Mouse (Mus musculus): ENCODE results near the gene Ung.

Gene Ung

DNA sequence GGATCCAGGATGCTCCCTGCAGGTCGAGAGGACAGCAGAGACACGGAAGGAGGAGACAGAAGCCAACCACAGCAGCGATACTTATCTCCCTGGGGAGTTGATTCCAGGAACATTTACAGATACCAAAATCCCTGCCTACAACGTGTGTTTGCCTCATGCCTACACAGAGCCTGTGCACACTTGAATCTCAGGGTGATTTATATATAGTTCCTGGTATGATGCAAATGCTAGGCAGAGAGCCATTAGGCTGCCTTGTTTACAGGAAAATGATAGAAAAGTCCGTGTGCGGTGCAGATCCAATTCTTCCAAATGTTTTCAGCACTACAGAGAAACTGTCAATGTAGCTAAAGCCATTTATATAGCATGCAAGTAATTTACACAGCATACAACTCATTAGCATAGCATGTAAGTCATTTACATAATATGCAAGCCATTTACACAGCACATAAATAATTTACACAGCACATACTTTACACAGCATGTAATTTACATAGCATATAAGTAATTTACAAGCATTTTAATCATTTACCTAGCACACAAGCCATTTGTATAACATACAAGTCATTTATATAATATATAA is 33.0 kb downstream of the Ung start:
- DNase-seq (ENCODE audit: low read depth, low spot score) = no peak

DNA sequence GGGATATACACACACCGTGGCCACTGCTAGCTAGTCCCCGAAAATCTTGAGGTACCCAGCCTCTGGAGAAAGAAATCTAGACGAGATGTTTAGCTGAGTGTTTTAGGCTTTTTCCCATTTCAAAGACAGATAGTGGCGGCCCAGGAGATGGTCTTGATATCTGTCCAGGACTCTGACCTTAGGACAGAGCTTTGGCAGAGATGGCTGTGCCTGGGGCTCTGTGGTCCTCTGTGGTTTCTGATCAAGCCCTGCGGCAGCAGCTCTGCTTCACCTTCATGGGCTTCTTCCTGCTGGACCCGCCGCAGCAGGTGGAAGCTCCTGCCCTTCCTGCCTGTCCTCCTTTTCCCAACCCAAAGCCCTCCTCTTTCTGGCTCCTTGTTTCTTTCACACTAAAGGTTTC is 40.2 kb downstream of the Ung start:
- no peak for DNase-seq (ENCODE audit: low read depth, low spot score)

- DNase-seq (ENCODE audit: low read depth, low spot score) = peak; percentile 27
Measured at GRCm38 (mm10) chr5:114172936-114173335, 42.8 kb downstream of the Ung start.

- no peak for DNase-seq (ENCODE audit: low read depth, low spot score)
Measured at GRCm38 (mm10) chr5:114173458-114173857, 43.3 kb downstream of the Ung start.

DNA sequence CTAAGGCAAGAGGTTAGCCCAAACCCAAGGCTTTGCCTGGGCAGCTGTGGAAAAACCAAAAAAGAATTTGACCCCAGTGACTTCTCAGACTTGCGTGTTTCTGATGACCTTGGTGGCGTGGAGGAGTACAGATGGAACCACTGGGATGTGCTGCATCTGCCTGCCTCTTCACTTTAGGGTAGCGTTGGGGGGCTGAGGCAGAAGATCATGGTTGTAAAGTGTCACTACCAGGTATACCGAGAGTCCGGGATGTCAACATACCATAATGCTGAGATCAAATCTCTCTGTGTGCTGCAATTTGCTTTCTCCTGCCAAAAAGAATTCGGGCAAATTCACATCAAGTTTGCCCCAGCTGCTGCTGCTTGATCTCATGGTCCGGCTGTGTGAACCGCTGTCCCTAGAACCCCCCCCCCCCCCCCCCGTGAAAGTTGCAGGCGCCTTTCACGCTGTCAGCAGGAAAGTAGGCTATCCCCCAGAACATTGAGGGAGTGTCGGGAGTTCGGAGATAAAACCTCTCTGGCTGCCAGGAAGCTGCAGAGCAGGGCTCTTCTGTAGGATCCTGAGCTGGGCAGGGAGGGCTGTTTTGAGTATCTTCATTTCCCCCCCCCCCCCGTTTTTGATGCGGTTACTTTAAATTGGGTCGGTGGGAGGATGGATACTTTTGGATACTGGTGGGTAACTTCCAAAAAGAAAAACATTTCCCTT is 43.8 kb downstream of the Ung start:
- no peak for DNase-seq (ENCODE audit: low read depth, low spot score)

GRCm38 (mm10) chr5:114174639-114175038 is 44.5 kb downstream of the Ung start:
- DNase-seq (ENCODE audit: low read depth, low spot score) = no peak

DNA sequence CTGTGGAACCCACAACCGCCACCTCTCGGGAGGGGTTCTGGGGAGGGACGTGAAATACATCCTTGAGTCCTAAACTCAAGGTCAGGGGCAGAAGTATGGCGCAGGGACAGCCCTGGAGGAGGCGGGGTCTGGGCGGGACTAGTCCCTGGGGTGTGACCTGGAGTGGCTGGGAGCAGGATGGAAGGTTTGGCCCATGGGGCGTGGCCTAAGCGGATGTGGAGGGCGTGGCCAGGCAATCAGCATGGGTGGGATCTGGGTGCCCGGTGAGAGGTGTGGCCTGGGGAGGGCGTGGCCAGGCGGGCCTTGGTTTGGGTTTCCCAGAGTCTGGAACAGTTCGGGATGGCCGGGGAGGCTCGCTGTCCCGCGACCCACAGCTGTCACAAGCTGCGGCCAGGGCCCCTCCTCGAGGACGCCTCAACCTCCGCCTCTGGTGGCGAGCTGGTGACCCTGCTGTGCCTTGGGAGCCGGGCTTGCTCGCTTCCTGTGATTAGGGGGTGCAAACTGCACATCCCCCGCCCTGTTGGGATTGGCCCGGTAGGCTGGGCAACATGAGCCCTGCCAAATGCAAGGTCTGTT is 45.5 kb downstream of the Ung start:
- peak; percentile 70 for DNase-seq (ENCODE audit: low read depth, low spot score)

DNA sequence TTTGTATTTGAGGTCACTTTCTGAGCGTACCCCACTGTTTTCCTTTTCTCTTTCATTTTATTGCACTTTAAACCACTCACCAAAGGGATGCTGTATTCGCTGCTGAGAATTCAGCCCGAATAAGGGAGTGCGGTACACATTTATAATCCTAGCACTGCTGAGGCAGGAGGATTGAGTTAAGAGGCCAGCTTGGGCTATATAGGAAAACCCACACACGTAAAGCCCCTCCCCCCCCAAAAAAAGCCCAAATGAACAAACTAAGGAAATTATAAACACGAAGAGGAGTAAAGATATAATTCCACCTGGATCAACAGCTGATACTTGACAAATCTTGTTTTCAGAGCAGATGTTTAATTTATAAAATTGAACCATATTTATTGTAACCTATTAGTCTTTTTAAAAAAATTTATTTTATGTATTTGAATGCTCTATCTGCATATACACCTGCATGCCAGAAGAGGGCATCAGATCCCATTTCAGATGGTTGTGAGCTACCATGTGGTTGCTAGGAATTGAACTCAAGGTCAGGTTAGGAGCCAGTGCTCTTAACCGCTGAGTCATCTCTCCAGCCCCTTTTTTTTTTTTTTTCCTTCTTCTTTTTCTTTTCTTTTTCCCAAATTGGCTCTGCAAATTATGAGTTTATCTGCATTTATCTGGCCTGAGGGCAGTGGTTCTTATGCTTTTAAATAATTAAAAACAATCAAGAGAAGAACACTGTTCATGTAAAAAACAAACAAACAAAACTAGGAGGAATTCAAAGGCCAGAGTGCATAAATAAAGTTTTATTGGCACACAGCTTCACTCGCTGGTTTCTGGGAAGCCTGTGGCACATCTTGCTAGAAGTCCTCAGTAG is 46.6 kb downstream of the Ung start:
- DNase-seq (ENCODE audit: low read depth, low spot score) = no peak

- DNase-seq (ENCODE audit: low read depth, low spot score) = no peak
Measured at GRCm38 (mm10) chr5:114177966-114178719, 48.0 kb downstream of the Ung start.

DNA sequence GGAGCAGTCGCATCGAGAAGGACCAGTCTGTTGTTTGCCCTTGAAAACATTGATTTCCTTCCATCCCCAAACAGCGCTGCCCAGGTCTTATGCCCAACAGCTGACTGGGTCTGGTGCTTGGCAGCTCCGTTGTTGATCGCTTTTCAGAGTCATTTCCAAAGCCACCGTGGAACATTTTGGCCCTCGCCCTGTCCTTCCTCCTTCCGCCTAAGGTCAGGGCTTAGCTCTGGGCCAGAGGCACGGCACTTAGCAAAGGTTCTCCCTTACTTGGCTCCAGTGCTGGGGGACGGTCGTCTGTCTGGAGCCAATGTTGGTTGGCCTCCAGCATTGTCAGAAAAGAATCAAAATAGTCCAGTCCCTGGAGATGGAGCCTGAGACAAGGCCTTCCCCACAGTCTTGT is 49.4 kb downstream of the Ung start:
- no peak for DNase-seq (ENCODE audit: low read depth, low spot score)

DNA sequence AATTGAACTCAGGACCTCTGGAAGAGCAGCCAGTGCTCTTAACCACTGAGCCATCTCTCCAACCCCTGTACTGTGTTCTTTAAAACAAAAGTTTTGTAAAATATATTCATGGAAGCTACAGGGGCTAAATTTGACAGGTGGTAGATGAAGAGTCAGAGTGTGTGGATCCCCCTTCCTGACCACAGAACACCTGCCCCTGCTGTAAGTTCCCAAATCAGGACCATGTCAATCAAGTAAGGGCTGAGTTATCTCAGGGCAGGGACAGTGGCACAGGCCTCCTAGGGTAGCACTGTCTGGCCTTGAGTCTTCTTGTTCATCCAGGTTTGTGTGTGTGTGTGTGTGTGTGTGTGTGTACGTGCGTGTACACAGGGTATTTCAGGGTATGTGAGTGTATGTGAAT is 53.3 kb downstream of the Ung start:
- DNase-seq (ENCODE audit: low read depth, low spot score) = no peak

DNA sequence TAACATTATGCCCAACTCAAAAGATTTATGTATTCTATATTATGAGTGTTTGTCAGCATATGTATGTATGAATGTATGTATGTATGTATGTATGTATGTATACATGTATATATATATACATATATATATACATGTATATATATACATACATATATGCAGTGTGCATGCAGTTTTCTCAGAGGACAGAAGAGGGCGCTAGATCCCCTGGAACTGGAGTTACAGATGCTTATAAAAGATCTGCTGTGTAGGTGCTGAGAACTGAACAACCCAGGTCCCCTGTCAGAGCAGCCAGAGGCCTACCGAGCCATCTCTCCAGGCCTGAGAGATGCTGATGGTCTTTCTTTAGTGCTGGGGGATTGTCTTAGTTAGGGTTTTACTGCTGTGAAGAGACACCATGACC is 56.9 kb downstream of the Ung start:
- DNase-seq (ENCODE audit: low read depth, low spot score) = no peak
